Mouse (Mus musculus) c-Kit-positive CD71-positive TER-119-positive erythroid progenitor cells, embryonic 14.5 days (primary cell): ENCODE results near the gene Gtpbp6.
"Not testable (repeated sequence)": the region's sequence is repeated elsewhere in the genome, so short reads cannot be mapped to it uniquely, and the experiment has no call there.

ENCODE experiments used
- DNase-seq: peaks from one replicate; pipeline ENCODE4 v3.0.0-alpha.2; 2013; ENCODE audit warnings: low spot score

The Gtpbp6 gene

GRCm38 (mm10) chr5:110099656-110100580 is 8.1 kb downstream of the Gtpbp6 start, which contains the start of gene Plcxd1:
Gene Plcxd1, plus strand, starts transcription at chr5:110099969.
- no peak for DNase-seq

- DNase-seq = no peak
Observed at GRCm38 (mm10) chr5:110098991-110099477, 9.0 kb downstream of the Gtpbp6 start.

- DNase-seq = no peak
Observed at GRCm38 (mm10) chr5:110094847-110095213, 13.2 kb downstream of the Gtpbp6 start.

- peak; percentile 91 for DNase-seq
Observed at GRCm38 (mm10) chr5:110094030-110094846, 13.8 kb downstream of the Gtpbp6 start, which contains the start of gene Gm35315. Gene Gm35315, minus strand, starts transcription at chr5:110094420.

- DNase-seq = no peak
Observed at GRCm38 (mm10) chr5:110091546-110091945, 16.5 kb downstream of the Gtpbp6 start.

- DNase-seq = no peak
Observed at GRCm38 (mm10) chr5:110086161-110086866, 21.7 kb downstream of the Gtpbp6 start.

- DNase-seq = no peak
Observed at GRCm38 (mm10) chr5:110082961-110083360, 25.0 kb downstream of the Gtpbp6 start.

- not testable (repeated sequence) for DNase-seq
Observed at GRCm38 (mm10) chr5:110072413-110072812, 35.6 kb downstream of the Gtpbp6 start, which contains the start of gene Gm17655. Gene Gm17655, minus strand, starts transcription at chr5:110072513.

GRCm38 (mm10) chr5:110057637-110058408 is 50.2 kb downstream of the Gtpbp6 start:
- DNase-seq = peak; percentile 82
